Mouse (Mus musculus) embryo, embryonic 9.5 days (tissue): Measurements from ENCODE around the gene Tmc5.

Source experiments
- DNase-seq: peaks from one replicate; pipeline ENCODE4 v3.0.0-alpha.2; 2017; ENCODE audit errors: extremely low spot score

Gene Tmc5

DNA sequence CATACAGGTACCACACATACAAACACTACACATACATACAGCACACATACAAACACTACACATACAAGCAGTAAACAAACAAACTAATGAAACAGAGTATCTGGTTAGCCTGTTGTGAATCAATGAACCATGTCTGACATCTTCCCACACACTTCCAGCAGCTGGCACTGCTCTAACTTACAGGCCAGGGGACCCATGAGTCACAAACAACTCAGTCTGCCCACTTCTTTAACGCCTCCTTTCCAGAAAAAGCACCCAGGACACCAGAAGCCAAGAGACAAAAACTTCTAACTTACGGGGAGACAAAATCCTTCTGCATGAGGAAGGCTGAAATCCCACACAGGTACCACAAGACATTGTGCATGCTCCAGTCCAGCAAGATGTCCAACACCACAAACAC lies 94.2 kb downstream of the Tmc5 start:
- DNase-seq, result no peak

DNA sequence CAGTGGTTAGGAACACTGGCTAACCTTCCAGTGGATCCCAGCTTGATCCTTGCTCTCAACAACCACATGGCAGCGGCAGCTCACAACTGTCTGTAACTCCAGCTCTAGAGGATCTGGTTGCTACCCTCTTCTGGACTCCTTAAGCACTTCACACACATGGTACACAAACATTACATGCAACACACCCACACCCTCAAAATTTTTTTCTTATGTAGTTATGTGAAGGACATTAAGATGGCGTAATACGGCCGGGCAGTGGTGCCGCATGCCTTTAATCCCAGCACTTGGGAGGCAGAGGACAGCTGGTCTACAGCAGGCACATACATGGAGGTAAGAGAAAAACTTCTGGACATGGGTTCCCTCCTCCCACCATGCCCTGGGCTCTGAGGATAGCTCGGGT lies 99.0 kb downstream of the Tmc5 start:
- DNase-seq, result no peak

DNA sequence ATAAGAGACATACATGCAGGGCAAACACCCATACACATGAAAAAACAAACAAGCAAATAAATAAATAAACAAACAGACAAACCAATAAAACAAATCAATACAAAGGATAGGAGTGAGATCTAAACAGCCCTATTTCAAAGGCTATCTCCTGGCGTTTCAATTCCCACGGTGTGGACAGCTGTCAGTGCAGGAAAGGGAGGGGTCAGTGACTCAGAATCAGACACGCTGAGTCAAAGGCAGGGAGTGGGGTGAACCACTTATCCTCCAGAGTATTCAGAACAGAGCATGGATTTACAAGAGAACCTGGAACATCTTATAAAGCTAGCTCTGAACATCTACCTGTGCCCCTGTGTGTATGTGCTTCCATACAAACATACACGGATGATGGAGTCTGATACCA lies 100.1 kb downstream of the Tmc5 start:
- no peak for DNase-seq

DNA sequence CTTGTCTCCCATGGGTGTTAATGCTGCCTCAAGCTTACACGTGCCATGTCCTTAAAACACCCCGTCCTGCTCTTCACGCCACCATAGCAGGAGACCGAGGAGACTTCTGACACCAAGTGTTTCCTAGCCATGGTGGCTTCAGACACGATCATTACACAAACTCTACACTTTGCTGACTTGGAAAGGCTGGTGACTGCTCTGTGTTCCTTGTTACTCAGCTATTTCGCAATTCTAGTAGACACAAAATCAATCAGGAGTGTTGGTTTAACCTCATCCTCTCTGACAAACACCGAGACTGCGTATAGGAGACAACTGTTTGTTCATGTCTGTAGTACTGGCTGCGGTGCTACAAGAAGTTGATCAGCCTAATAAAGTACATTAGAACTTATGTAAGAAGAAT lies 101.8 kb downstream of the Tmc5 start:
- no peak for DNase-seq

DNA sequence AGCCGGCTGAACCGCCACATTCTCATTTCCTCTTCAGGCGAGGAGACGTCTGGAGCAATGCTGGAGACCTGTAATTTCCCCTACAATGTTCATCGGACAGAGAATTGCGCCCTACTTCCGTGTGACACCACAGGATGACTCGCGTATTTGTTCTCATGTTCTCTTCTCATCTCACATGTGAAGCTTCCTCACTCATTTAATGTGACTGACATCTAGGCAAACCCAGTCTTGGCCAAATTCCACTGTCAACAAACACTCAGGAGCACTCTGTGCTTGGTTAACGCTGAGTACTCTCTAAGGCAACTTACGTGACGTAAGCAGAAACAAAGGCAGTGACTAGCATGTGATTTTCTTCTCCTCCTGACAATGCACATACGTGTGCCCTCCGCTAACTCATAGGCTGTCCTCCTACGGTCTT lies 106.1 kb downstream of the Tmc5 start:
- DNase-seq, result no peak

DNA sequence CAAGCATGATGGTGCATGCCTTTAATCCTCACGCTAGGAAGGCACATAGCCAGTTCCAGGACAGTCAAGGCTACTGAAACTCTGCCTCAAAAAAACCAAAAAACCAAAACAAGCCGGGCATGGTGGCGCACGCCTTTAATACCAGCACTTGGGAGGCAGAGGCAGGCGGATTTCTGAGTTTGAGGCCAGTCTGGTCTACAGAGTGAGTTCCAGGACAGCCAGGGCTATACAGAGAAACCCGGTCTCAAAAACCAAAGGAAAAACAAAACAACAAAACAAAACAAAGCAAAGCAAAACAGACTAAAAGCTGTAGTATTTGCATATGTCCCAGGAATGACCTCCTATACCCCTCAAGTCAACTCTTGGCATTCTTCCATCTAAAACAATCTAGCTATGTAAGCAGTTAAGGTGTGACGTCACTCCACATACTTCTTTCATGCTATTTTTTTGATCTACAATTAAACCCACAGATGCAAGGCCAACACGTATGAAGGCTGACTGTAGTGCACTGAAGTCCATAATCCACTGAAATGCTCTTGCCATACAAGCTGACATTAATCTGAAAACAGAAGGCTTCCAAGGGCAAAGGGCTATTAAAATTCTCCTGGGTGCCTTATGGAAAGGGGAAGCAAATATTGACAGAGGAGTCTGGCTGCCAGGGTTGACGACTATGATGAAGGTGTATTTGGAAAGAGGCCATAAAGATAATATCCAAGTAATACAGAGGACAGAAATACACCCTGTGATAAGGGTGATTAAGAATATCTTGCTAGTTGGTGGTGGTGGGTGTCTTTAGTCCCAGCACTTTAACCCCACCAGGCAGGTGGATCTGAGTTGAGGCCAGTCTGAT lies 107.1 kb downstream of the Tmc5 start:
- DNase-seq, result no peak

DNA sequence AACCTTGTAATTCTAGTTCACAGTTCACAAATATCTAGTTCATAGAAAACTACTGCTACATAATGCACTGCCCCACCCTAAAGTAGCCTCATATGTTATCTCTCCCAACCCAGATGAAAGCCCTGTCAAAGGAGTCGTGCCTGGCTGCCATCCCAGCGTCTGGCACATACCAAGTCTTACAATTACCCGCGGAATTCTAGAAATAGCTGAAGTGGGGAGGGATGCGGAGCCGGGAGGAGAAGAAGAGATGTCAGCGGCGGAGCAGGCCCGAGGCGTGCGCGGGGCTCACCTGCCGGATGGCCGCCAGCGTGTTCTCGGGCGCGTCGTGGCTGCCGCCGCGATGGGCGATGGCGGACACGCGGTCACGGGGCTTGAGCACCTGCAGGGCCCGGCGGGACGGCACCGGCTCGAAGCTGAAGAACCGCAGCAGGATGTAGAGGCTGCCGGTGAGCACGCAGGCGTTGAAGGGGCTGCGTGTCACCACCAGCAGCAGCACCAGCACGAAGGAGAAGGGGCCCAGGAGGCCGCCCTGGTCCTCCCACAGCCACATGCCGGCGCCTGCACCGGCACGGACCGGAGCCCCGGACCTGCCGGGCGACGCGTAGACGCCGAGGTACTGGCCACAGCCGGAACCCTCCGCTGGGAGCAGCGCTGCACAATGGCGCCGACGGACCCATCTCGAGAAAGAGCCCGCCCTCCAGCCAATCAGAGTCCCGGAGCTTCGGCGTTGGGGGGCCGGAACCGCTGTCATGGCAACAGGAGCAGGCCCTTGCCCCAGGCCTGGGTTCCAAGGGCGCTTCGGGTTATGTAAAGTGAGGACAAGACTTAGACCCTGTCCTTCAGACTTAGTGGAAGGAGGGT lies 108.2 kb downstream of the Tmc5 start, which contains the start of gene Gde1:
TSS of gene Gde1 (minus strand) at position 678 of the 861 bp plus-strand sequence.
- DNase-seq, result peak; percentile 93

DNA sequence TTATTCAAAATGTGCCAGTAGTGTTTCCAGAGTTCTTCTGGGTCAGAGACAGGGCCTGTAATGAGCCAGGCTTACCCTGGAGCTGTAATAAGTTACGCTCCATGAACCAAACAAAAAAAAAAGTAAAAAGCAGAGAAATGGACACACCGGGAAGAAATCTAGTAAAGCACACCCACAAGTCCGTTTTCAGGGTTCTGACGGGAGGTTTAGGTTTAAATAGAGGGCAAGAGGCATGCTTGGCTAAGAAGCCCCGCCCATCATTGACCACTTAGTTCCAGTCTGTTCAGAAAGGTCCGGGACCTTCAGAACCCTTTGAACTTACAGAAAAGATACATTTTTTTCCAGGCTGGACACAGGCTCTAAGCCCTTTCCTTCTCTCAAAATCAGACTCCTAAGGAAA lies 109.0 kb downstream of the Tmc5 start:
- DNase-seq, result no peak

DNA sequence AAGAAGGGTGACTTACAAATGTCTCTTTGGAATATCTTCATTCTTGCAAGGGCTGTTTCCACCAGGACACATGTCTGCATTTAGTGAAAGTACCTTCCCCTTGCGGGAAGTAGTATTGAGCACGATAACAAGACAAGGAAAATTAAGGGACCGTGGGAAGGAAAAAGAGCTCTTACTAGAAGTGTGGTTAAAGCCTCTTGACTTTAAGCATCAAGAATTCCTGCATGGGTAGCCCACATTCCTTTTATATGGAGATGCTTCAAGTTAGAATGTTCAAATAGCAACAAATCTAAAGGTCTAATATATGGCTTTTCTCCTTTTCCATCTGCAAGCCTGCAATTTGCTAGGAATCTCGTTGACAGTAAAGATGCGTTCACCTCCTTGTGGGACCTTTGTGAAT lies 109.4 kb downstream of the Tmc5 start:
- DNase-seq, result no peak

DNA sequence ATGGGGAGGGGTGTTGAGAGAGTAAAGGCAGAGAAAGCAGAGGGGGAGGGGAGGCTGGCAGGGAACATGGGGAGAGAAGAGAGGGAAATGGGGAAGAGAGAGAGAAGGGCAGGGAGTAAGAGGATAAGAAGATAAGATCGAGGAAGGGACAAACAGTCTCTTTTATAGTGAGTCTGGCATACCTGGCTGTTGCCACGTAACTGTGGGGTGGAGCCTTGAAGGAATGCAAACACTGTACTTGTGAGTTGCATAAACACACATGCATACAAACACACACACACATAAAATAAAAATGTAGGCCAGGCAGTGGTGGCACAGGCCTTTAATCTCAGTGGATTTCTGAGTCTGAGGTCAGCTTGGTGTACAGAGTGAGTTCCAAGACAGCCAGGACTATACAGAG lies 110.1 kb downstream of the Tmc5 start:
- DNase-seq, result no peak

DNA sequence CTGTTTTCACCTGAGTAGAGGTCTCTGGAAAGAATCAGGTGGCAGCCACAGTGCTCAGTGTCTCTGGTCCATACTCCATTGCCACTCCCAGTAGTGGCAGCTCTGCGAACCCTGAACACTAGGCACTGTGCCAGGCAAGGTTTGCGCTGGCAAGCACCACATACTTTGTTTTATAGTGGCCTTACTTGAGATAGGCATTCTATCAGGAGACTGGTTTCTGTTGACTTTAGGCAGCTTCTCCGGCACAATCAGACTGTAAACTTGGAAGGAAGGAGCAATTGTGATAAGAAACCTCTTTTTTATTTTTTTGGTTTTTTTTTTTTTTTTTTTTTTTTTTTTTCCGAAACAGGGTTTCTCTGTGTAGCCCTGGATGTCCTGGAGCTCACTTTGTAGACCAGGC lies 110.9 kb downstream of the Tmc5 start:
- no peak for DNase-seq

DNA sequence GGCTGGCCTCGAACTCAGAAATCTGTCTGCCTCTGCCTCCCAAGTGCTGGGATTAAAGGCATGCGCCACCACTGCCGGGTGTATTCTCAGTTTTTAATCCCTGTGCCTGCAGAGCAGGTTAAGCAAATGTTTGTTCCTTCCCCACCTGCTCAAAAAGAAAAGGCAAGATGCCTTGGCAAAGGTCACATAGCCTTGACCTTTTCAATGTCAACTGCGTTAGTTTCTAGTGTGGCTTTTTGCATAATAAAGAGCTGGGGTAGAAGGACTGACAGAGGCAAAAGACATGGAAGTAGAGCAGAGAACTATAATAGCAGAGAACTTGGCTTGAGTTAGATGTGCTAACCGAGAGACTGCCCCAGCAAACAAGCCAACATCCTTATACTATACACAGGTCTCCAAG lies 113.7 kb downstream of the Tmc5 start:
- no peak for DNase-seq

DNA sequence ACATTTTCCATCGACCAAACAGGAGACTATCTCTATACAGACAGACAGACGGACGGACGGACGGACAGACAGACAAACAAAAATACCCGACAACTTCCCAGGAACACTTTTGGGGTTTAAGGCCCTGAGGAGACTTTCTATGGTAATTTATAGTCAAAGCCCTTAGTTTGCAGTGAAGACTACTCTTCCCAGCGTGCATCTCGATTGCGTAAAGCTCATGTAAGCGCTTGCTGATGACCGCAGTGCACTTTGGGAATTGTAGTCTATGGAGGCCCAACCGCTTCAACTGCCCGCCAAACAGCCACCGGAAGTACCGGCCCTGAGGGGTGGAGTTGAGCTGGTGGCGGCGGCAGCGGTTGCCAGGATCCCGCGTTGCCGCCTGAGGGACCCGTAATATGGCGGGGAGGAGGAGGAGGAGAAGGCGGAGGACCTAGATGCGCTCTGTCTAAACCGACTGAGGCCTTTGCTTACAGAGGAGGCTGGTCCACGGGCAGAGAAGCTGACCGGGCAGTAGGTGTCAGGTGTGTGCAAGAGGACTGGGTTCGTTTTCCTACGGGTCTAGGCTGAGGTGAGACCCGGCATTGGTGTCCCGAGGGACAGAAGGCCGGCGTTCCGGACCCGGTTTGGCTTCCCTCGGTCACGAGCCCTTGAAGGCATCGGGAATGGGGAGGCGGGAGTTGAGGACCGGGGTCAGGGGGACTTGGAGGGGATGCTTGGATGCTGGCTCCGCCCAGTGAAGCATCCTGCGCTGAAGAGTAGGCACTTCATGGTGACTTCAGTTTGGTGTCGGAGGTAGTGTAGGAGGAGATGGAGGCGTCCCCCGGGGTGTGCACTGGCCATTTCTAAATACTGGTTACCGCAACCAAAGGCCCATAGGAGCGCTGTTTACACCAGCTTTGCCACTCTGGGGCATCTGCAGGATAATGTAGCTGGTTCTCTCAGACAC lies 115.4 kb downstream of the Tmc5 start, which contains the start of gene Ccp110:
TSS of gene Ccp110 (plus strand) at position 325 of the 946 bp plus-strand sequence.
- DNase-seq, result peak; percentile 90

DNA sequence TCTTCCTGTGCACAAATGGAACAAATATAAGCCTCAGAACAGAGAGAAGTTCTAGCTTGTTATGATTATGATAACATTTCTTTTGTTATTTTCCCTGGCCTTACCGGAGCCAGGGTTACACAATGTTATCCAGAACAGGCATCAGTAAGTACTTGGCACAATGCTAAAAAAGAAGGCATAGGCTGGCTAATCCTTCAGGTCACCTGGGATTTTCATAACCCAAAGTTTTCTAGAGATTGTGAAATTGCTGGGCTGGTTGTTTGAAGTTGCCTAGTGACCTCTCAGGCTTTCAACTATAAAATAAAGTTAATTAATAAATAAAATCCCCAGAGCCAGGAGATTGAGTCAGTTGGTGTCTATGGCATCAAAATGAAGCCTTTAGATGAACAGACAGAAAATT lies 117.8 kb downstream of the Tmc5 start:
- no peak for DNase-seq

DNA sequence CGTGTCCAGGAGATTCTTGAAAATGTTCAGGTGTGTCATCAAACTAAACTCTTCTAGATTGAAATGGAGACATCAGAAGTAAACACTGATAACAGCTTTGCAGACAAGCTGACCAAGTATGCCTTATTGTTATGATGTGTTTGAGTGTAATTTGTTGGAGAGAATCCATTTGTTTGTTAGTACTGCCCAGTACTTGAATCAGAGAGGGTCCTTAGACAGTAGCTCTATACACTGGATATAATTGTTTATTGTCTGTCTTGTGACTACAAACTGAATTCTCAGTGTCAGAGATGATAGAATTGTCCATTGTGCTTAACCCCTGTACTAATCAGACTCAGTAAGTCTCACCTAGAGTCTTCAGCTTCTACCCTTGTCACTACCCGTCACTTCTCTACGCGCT lies 121.0 kb downstream of the Tmc5 start:
- DNase-seq, result no peak

DNA sequence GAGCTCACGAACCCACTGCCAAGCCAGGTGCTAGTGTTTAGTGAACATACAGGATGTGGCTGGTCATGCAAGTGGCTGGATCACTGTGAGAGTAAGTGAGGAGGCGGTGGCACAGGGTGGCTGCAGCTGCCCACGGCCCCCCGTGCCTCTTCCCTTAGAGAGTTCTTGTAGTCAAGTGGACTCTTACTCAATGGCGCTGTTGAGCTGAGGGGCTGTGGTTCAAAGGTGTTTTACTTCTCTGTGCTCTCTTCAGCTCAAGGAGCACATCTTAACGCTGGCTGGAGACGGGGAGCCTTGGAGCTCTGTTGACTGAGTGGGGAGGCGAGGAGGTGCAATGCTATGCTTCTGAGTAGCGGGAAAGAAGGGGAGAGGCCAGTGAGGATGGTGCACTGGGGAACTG lies 126.8 kb downstream of the Tmc5 start:
- no peak for DNase-seq
